Mouse (Mus musculus) liver, adult (tissue): ENCODE data around the gene Rbmx.

Source experiments
- GATA4 ChIP-seq: IDR thresholded peaks from 2 replicates; pipeline ENCODE4 v1.6.1; 2014; ENCODE audit warnings: mild to moderate bottlenecking, low read length; ENCODE audit not compliant: insufficient replicate concordance

The Rbmx gene

GRCm38 (mm10) chrX:57338371-57339211 is 54.2 kb downstream of the Rbmx start, which contains the start of gene Arhgef6:
Arhgef6 (minus strand) TSS chrX:57338729.
- no peak for TF ChIP-seq GATA4

- no peak for TF ChIP-seq GATA4
Measured at GRCm38 (mm10) chrX:57337582-57337981, 55.3 kb downstream of the Rbmx start.

- no peak for TF ChIP-seq GATA4
Measured at GRCm38 (mm10) chrX:57336958-57337357, 55.9 kb downstream of the Rbmx start.

DNA sequence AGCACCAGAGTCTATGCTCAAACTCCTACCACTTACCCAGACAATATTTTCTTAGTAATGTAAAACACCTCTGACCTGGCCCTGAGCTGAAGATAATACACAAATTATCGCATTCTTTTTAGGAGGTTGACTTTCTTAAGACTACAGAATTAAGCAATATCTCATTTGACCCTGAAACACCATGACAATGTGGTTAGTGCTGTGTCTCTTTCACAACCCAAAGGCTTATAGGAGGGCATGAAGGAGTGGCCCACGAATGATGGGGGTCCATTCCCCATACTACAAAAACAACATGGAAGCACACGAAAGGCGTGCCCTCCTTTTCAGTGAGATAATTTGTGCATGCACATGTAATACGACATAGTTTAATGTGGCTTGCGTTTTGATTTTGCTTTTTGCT is 57.5 kb downstream of the Rbmx start:
- no peak for TF ChIP-seq GATA4
